Mouse (Mus musculus) megakaryocyte-erythroid progenitor cell, adult 5 weeks (primary cell): ENCODE data around the gene Dram2. TPM values are rescaled to one million over a fixed set of nuclear protein-coding genes. Genes with fewer than 3 reads are reported as not detected.

Experiments used
- polyA plus RNA-seq: library from polyadenylated mRNA; stranded (reverse); fragments of >175 nt; gene quantifications from 2 replicates; pipeline ENCODE4 v1.2.3, GENCODE M21; 2012

The Dram2 gene
- 1.5 and 2.5 TPM in 2 replicates for polyA plus RNA-seq

GRCm38 (mm10) chr3:106547171-106547923, at the start of gene Dram2, which contains the start of gene Cept1:
Gene Dram2, plus strand, starts transcription at chr3:106547798.
Gene Cept1, minus strand, starts transcription at chr3:106547802.

Other genes with a start within 250 kb of the Dram2 start
- gene Chil6, start 141.6 kb upstream of the Dram2 start, polyA plus RNA-seq: not detected in 2 replicates
- 11.6 and 17.2 TPM in 2 replicates for gene Dennd2d, start 65.4 kb upstream of the Dram2 start, polyA plus RNA-seq
- gene Cept1, start within 50 bp of the Dram2 start, polyA plus RNA-seq: 1.8 and 3.0 TPM in 2 replicates
- gene Lrif1, start 137.2 kb downstream of the Dram2 start, polyA plus RNA-seq: 1.2 and 1.8 TPM in 2 replicates
- gene Cd53, start 242.4 kb downstream of the Dram2 start, polyA plus RNA-seq: 4.7 and 6.2 TPM in 2 replicates